Mouse (Mus musculus) forebrain, embryonic 16.5 days (tissue): ENCODE data around the gene Foxn3. TPM values are rescaled to one million over a fixed set of nuclear protein-coding genes. Genes with fewer than 3 reads are reported as not detected.

Experiments
- ATAC-seq: fragments of 200-750 bp; cut with Nextera tagmentation; 2 replicates; pipeline ENCODE4 v1.8.0; 2017; ENCODE audit warnings: mild to moderate bottlenecking, moderate library complexity
- H3K27ac ChIP-seq: fragments of 300-500 bp; sonication (generic); 2 replicates; pipeline ENCODE4 v1.5.1; 2014; ENCODE audit warnings: low read length, control low read depth
- H3K27me3 ChIP-seq: fragments of 300-500 bp; sonication (generic); replicated peaks from 2 replicates; pipeline ENCODE4 v1.6.1; 2014; ENCODE audit warnings: low read length; ENCODE audit not compliant: control insufficient read depth, insufficient read depth
- H3K36me3 ChIP-seq: fragments of 300-500 bp; sonication (generic); 2 replicates; pipeline ENCODE4 v1.6.1; 2014; ENCODE audit not compliant: control insufficient read depth, insufficient read depth
- H3K4me1 ChIP-seq: fragments of 300-500 bp; sonication (generic); replicated peaks from 2 replicates; pipeline ENCODE4 v1.6.1; 2014; ENCODE audit warnings: low read length; ENCODE audit not compliant: control insufficient read depth, insufficient read depth
- H3K4me2 ChIP-seq: fragments of 300-500 bp; sonication (generic); 2 replicates; pipeline ENCODE4 v1.6.1; 2014; ENCODE audit warnings: mild to moderate bottlenecking, low read length, control low read depth
- H3K4me3 ChIP-seq: fragments of 300-500 bp; sonication (generic); replicated peaks from 2 replicates; pipeline ENCODE4 v1.5.1; 2014; ENCODE audit warnings: mild to moderate bottlenecking, low read length, control low read depth
- H3K9ac ChIP-seq: fragments of 300-500 bp; sonication (generic); replicated peaks from 2 replicates; pipeline ENCODE4 v1.6.1; 2014; ENCODE audit warnings: low read depth, low read length, control low read depth
- H3K9me3 ChIP-seq: fragments of 300-500 bp; sonication (generic); 2 replicates; pipeline ENCODE4 v1.6.1; 2016; ENCODE audit warnings: low read length; ENCODE audit not compliant: control insufficient read depth
- WGBS: fragments of 180-500 bp; shearing (Covaris S2); extraction: QIAGEN DNeasy Blood & Tissue Kit; methylation state at CpG from one replicate; pipeline ENCODE4 v1.1.7; 2014; 5-methylcytosine and 5-hydroxymethylcytosine counted together
- polyA plus RNA-seq: library from polyadenylated mRNA; unstranded; fragments of >200 nt; fragmentation: Nextera tagmentation; extraction: Ambion mirVana; gene quantifications from 2 replicates; pipeline ENCODE4 v1.2.1, GENCODE M21; 2015

Gene Foxn3
- polyA plus RNA-seq, 1 experiment from 2014 or later = 78.0 TPM

DNA sequence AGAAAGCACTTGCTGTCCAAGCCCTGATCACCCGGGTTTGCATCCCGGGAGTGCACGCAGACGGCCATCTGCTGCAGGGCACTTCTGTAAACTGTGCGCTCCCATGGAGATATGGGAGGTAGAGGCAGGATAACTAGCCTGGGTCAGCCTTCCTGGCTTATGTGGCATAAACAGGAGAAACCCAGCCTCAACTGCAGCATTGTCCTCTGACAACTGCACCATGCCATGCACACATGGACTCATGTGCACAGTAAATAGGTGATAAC, 332.7 kb downstream of the Foxn3 start:
- peak overlapping the region; percentile 60 for H3K27ac ChIP-seq

DNA sequence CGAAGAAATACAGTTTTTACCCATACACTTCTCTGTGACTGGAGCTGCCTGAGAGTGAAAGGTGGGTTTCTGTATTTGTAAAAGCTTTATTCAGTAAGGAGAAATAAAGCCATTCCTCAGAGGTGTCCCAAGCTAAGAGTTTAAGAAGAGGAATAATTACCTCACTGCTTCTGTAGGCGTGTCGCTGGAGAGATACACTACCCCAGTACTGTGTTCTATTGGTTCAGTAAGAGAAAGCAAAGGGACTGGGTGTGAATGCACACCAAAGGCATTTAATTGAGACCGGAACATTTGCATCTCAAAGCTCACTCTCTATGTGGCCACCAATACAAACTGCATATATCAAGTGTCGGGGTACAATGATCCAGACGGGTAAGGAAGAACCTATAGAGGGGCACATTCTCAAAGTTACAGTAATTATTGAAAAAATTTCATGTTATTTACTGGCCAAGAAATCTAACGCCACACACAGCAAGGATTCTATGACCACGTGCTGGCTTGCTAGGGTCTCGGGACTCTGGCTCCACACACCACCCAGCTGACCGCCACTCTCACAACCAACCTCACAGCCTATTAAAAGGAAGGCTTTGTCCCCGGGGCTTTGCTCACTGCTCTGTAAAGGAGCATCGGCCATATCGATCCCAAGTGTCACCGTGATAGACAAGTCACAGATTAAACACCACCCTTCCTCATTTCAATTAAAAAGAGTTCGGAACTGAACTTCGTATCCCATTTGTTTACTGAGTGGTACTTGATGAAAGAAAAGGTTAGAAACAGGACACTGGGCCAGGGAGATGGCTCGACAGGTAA, 333.2 kb downstream of the Foxn3 start:
- Histone ChIP-seq H3K4me3 (no peak overlapping the region), H3K27me3 (no peaks in the 10 kb centered on the region), H3K9ac (0 out of 2 replicates have a peak overlapping the region, but pooled peaks have one; percentile 6), H3K36me3 (no peaks in the 10 kb centered on the region), H3K4me1 (peaks cover 68% of the 10 kb centered on the region), H3K4me2 (peak overlapping the region; percentile 32), H3K27ac (peak overlapping the region; percentile 60), H3K9me3 (no peaks in the 10 kb centered on the region)
- WGBS = 8% methylated on average over 17 of the region's 17 CpGs
- peak; percentile 84 for ATAC-seq

More for the DNA sequence above, 332.7 kb downstream of the Foxn3 start:
- H3K4me1 ChIP-seq = peaks cover 70% of the 10 kb centered on the region
- H3K9ac ChIP-seq = 0 out of 2 replicates have a peak overlapping the region, but pooled peaks have one; percentile 6
- no peak for ATAC-seq
- no peaks in the 10 kb centered on the region for H3K27me3 ChIP-seq
- H3K9me3 ChIP-seq = no peaks in the 10 kb centered on the region
- WGBS = 8% methylated on average over 5 of the region's 5 CpGs
- no peaks in the 10 kb centered on the region for H3K36me3 ChIP-seq
- H3K4me2 ChIP-seq = peak overlapping the region; percentile 32
- H3K4me3 ChIP-seq = no peak overlapping the region

DNA sequence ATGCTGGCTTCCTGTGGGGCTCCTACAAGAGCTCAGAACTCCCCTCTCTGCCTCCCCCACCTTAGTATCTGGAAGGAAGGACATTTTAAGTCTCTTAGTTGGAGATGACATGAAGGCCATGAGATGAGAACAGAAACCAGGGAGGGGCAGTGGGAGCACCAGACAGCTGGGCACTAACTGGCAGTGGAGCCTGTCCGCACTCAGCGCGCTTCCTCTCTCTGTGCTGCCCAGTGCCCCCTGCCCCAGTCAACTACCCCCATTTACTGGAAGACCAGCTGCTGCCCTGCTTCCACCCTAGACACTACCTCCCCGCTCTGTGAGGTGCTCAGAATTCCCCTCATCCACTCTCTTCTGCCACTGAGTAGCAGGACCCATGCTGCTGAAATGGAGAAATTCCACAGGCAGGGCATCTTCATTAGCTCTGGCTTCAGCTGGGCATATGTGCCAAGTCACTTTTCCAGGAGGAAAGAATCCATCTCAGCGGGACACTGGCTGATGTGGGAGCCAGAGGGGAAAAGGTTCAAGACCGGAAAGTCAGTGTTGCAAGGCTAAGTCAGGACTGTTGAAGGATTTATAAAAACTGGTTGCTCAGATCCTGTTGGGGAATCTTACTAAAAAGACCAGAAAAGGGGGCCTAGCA, 335.9 kb downstream of the Foxn3 start:
- no peak overlapping the region for H3K4me2 ChIP-seq
- 78% methylated on average over 6 of the region's 6 CpGs for WGBS
- H3K27ac ChIP-seq = no peak overlapping the region
- H3K27me3 ChIP-seq = no peaks in the 10 kb centered on the region
- peaks cover 55% of the 10 kb centered on the region for H3K4me1 ChIP-seq
- H3K36me3 ChIP-seq = no peaks in the 10 kb centered on the region
- H3K4me3 ChIP-seq = no peak overlapping the region
- H3K9ac ChIP-seq = no peak overlapping the region
- H3K9me3 ChIP-seq = no peaks in the 10 kb centered on the region
- no peak for ATAC-seq

DNA sequence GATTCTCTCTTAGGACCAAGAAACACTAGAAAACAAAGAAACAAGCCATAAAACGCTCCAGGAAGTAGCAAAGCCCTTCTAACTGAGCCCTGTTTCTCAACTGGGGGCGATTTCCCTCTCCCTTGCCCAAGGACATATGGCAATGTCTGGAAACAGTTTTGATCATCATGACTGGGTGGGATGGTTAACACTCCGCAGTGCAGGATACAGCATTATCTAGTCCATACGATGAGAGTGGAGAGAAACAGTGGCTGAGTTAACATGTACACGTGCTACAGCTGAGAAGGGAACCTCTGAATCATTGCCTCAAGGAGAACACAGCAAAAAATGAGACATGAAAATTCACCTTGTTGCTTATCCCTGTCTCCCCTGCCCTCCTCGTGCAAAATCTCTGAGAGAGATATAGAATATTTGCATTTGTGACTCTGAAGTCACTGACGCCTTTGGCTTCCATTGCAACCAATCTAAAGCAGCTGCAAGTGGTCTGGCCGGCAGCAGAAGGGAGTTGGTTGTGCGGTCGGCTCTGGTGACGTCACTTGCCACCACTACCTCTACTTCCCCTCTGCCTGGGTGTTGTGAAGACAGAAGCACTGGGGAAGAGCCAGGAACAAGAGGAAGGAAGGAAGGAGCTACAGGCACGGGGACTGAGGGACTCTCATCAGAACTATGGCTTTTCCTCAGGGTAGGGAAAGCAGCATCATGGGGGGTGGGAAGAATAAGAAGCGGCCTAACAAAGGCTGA, 338.3 kb downstream of the Foxn3 start:
- H3K27ac ChIP-seq = no peak overlapping the region
- ATAC-seq = no peak
- no peaks in the 10 kb centered on the region for H3K36me3 ChIP-seq
- no peak overlapping the region for H3K4me3 ChIP-seq
- peaks cover 56% of the 10 kb centered on the region for H3K4me1 ChIP-seq
- H3K9me3 ChIP-seq = no peaks in the 10 kb centered on the region
- no peak overlapping the region for H3K4me2 ChIP-seq
- no peak overlapping the region for H3K9ac ChIP-seq
- WGBS = 66% methylated on average over 13 of the region's 13 CpGs
- no peaks in the 10 kb centered on the region for H3K27me3 ChIP-seq

DNA sequence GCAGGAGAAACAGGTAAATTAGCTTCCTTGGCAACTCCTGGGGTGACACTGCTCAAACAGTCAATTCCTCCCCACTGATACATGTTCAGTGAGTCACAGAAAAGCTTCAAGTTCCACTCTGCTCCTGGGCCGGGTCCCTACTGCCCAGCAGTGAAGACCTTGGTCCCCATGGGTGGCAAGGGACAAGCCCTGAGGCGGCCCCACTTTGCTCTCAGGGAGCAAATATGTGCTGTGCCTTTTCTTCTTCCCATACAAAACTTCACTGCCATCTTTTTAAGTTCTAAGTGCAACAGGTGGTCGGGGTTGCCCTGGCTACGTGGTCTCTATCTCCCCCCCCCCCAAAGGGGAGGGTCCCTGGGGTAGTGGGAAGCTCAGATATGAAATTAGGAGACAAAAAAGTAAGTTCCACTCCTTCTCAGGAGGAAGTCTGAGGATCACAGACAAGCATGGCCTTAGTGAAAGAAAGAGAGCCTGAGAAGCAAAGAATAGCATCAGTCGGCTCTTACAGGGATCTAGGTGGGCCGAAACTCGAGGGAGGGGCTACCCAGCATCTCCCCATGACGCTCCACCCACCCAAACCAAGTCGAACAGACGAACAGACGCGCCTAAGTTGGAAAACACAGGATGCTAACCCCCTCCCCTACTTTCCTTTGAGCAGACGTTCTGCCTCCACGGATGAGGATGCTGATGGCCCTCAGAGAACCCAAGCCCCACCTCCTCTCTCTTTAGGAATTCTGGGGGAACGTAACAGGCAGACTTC, 342.1 kb downstream of the Foxn3 start:
- WGBS = 6% methylated on average over 15 of the region's 15 CpGs
- no peaks in the 10 kb centered on the region for H3K27me3 ChIP-seq
- H3K4me3 ChIP-seq = no peak overlapping the region
- no peak overlapping the region for H3K9ac ChIP-seq
- peaks cover 54% of the 10 kb centered on the region for H3K4me1 ChIP-seq
- no peaks in the 10 kb centered on the region for H3K9me3 ChIP-seq
- H3K4me2 ChIP-seq = peak overlapping the region; percentile 21; the same call in 1 of the 2 replicates
- no peaks in the 10 kb centered on the region for H3K36me3 ChIP-seq
- peak overlapping the region; percentile 41; the same call in 1 of the 2 replicates for H3K27ac ChIP-seq
- peak; percentile 19 for ATAC-seq

DNA sequence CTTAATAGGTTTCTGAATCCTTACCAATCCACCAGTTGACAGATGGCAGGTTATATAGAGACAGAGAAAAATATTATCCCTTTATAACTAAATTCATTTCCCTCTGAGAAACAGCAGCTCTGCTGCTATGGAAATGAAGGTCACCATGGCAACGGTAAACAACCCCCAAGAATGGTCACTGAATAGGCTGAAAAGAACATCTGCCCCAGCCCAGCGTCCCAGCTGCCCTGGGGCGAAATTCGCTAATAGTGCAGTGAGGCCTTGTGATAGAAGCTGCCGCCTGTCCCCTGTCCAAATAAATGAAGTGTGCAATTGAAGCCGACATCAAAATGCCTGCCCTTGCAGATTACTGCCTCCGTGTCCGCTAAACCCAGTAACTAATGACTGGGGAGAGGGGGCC, 343.0 kb downstream of the Foxn3 start:
- Histone ChIP-seq H3K27ac (no peak overlapping the region), H3K9ac (no peak overlapping the region), H3K27me3 (no peaks in the 10 kb centered on the region), H3K4me2 (peak overlapping the region; percentile 25), H3K36me3 (no peaks in the 10 kb centered on the region), H3K4me1 (peaks cover 62% of the 10 kb centered on the region), H3K4me3 (no peak overlapping the region), H3K9me3 (no peaks in the 10 kb centered on the region)
- 2% methylated on average over 8 of the region's 8 CpGs for WGBS
- ATAC-seq = peak; percentile 67

DNA sequence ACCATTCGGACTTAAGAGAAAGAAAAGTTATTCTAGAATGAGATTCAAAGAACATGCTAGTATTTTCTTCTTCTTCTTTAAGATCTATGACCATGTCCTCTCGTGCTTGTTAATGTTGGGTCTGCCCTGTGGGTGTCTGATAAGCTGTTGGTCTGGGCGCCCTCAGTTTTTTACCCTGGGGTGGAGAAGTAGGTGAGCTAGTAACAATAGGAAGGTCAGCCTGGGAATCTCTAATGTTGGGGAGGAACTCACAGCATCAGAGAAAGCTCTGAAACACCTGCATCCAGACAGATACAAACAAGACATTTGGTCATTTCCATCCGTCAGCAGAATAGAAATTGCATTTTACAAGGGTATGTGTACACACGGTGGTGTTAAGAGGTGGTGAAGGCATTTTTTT, 343.6 kb downstream of the Foxn3 start:
- Histone ChIP-seq H3K4me3 (no peak overlapping the region), H3K27me3 (no peaks in the 10 kb centered on the region), H3K9me3 (no peaks in the 10 kb centered on the region), H3K36me3 (no peaks in the 10 kb centered on the region), H3K4me1 (peaks cover 62% of the 10 kb centered on the region), H3K9ac (no peak overlapping the region), H3K4me2 (no peak overlapping the region), H3K27ac (peak overlapping the region; percentile 39; the same call in 1 of the 2 replicates)
- whole genome bisulfite sequencing = 19% methylated on average over 5 of the region's 5 CpGs
- ATAC-seq = no peak

DNA sequence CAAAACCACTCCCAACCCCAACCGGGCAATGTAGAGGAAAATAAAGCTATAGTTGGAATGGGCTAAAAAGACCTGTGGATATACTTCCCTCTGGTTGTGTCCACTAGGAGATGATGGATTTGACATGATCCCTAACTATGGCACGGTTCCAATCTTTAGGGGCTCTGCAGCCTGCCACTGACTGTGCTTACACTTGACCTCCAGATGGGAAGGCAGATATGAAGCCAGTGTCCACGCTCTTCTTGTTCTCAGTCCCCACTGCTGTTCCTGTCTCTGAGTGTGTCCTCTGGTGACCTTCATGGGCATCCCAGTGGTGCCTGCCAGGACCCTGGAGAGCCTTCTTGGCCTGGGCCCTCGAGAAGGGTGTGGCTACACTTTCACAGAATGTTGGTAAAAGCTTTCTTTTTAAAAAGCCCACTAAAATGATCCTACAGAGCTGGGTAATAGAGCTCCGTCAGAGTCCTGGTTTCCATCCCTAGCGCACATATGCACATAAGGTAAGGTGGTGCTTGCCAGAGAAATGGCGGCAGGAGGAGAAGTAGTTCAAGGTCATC, 346.2 kb downstream of the Foxn3 start:
- ATAC-seq = no peak
- no peak overlapping the region for H3K9ac ChIP-seq
- no peaks in the 10 kb centered on the region for H3K36me3 ChIP-seq
- peaks cover 60% of the 10 kb centered on the region for H3K4me1 ChIP-seq
- H3K4me2 ChIP-seq = no peak overlapping the region
- H3K9me3 ChIP-seq = no peaks in the 10 kb centered on the region
- no peak overlapping the region for H3K4me3 ChIP-seq
- WGBS = 84% methylated on average over 7 of the region's 7 CpGs
- H3K27me3 ChIP-seq = no peaks in the 10 kb centered on the region
- peak overlapping the region; percentile 60; the same call in 1 of the 2 replicates for H3K27ac ChIP-seq
